Mouse (Mus musculus): Measurements from ENCODE around the gene Dnajb4. TPM values are rescaled to one million over a fixed set of nuclear protein-coding genes. Genes with fewer than 3 reads are reported as not detected.

Gene Dnajb4
- total and polyA plus RNA-seq, 3 experiments = 10.7 to 14.6 TPM; not detected in 1

DNA sequence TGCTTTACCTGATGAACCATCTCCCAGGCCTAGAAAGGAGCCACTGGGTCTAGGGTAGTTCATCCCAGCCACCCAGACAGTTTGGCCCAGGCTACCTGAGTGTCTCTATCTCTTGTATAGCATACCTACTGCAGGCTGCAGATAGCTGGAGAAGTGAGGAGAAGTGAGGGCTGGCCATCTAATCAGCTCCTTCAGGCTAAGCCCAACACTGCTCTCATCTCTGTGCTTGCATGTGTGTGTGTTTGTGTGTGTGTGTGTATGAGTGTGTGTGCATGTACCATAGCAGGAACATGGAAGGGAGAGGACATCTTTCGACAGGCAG lies 57.7 kb downstream of the Dnajb4 start (continued):
- TF ChIP-seq MYB (IDR thresholded peaks at IDR 0.05; ENCODE audit: low read depth, low read length) (0 out of 2 replicates have a peak, but pooled peaks have one; percentile 33), KAT2A (conservative IDR thresholded peaks at IDR 0.05; ENCODE audit: low read depth, low read length) (no peak), NELFE (IDR thresholded peaks at IDR 0.05; ENCODE audit: low read depth, low read length) (no peak), USF2 (IDR thresholded peaks at IDR 0.05; ENCODE audit: borderline replicate concordance in 1 of 2, insufficient read depth in 1 of 2, low read depth in 1 of 2, low read length in 2 of 2) (no peak), MXI1 (IDR thresholded peaks at IDR 0.05; ENCODE audit: low read depth, low read length) (peak; percentile 42; the same call in 1 of the 2 replicates), UBTF (IDR thresholded peaks at IDR 0.05; ENCODE audit: borderline replicate concordance, insufficient read depth, low read depth, low read length) (no peak), TAL1 (IDR thresholded peaks at IDR 0.05; ENCODE audit: low read length) (peak; percentile 90), BHLHE40 (IDR thresholded peaks at IDR 0.05; ENCODE audit: borderline replicate concordance, low read depth, low read length) (no peak), ZMIZ1 (IDR thresholded peaks at IDR 0.05; ENCODE audit: low read depth, low read length) (no peak)

DNA sequence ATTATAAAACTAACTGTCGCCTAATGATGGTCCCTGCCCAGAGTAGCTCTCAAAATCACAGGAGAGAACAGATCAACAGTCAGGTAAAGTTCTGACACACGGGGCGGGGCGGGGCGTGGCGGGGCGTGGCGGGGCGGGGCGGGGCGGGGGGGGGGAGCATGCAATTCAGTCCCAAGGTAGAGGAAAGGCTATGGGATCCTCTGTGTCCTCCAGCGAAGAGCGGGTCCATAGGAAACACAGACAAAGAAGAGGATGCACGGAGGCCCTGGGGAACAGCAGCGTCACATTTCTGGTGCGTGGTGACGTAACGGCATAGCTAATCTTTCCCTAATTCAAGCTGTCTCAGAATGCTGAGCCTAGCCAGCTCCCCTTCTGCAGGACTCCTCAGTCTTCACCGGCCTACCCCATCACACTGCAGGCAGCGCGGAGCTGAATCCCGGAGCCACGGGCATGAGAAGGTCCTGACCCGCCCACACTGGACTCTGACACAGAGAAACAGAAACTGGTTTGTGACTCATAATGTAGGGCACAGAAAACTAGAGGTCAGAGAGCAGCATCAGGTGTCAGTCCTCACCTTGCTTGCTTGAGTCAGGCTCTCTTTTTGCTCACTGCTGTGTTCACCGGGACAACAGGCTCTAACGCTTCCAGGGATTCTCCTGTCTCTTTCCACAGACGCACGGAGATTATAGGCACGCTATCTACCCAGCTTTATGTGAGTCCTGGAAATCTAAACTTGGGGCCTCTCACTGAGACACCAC lies 58.2 kb downstream of the Dnajb4 start:
- Histone ChIP-seq H3K27ac (ENCODE audit: control insufficient read depth, low read depth, low read length) (no peak overlapping the region), H3K36me3 (ENCODE audit: control insufficient read depth in 1 of 2, insufficient read depth in 2 of 2, low read length in 2 of 2) (peaks cover 0 to 4% of the 10 kb centered on the region in 2 experiments; a peak in 2 of 4 replicates), H3K4me1 (ENCODE audit: control insufficient read depth in 1 of 2, insufficient read depth in 2 of 2, low read length in 2 of 2) (peaks cover 0 to 21% of the 10 kb centered on the region in 2 experiments; a peak in 2 of 4 replicates), H3K4me3 (ENCODE audit: control insufficient read depth in 1 of 2, insufficient read depth in 1 of 2, low read depth in 2 of 2, low read length in 2 of 2) (peak overlapping the region; percentile 75 to 93), H3K79me2 (ENCODE audit: control insufficient read depth, insufficient read depth, low read length, poor library complexity) (no peaks in the 10 kb centered on the region), H3K27me3 (ENCODE audit: control insufficient read depth in 1 of 2, insufficient read depth in 2 of 2, low read length in 2 of 2) (no peaks in the 10 kb centered on the region), H3K9me3 (replicated peaks; ENCODE audit: insufficient read depth, low read length) (no peaks in the 10 kb centered on the region), H3K9ac (ENCODE audit: control insufficient read depth, low read depth, low read length, poor library complexity, severe bottlenecking) (peak overlapping the region; percentile 54)
- TF ChIP-seq MXI1 (IDR thresholded peaks at IDR 0.05; ENCODE audit: low read depth, low read length) (no peak), POLR2A (IDR thresholded peaks at IDR 0.05; ENCODE audit: control insufficient read depth in 1 of 2, insufficient read depth in 1 of 2, low read depth in 1 of 2, low read length in 2 of 2, poor library complexity in 1 of 2) (no peak), CTCF (IDR thresholded peaks at IDR 0.05 in 2 of 3, conservative IDR thresholded peaks at IDR 0.05 in 1 of 3; ENCODE audit: control insufficient read depth in 1 of 3, insufficient read depth in 1 of 3, low read depth in 2 of 3, low read length in 3 of 3, poor library complexity in 1 of 3, severe bottlenecking in 1 of 3) (no peak), BHLHE40 (IDR thresholded peaks at IDR 0.05; ENCODE audit: borderline replicate concordance, low read depth, low read length) (no peak), KAT2A (conservative IDR thresholded peaks at IDR 0.05; ENCODE audit: low read depth, low read length) (no peak), SIN3A (IDR thresholded peaks at IDR 0.05; ENCODE audit: low read length) (no peak), MAFK (IDR thresholded peaks at IDR 0.05; ENCODE audit: borderline replicate concordance, low read depth, low read length) (no peak), SMC3 (IDR thresholded peaks at IDR 0.05; ENCODE audit: low read depth, low read length) (no peak), NELFE (IDR thresholded peaks at IDR 0.05; ENCODE audit: low read depth, low read length) (no peak), TCF12 (IDR thresholded peaks at IDR 0.05; ENCODE audit: low read depth, low read length) (no peak), GABPA (IDR thresholded peaks at IDR 0.05; ENCODE audit: low read depth, low read length) (no peak), ZMIZ1 (IDR thresholded peaks at IDR 0.05; ENCODE audit: low read depth, low read length) (no peak), MAZ (IDR thresholded peaks at IDR 0.05; ENCODE audit: low read depth, low read length) (no peak), ETS1 (IDR thresholded peaks at IDR 0.05; ENCODE audit: low read depth, low read length) (no peak), NRF1 (IDR thresholded peaks at IDR 0.05; ENCODE audit: insufficient read depth, low read depth, low read length, poor library complexity, severe bottlenecking) (no peak), USF1 (IDR thresholded peaks at IDR 0.05; ENCODE audit: low read depth, low read length) (no peak), POLR2AphosphoS2 (IDR thresholded peaks at IDR 0.05; ENCODE audit: low read length) (no peak), MYC (IDR thresholded peaks at IDR 0.05; ENCODE audit: low read depth, low read length) (no peak), GATA1 (IDR thresholded peaks at IDR 0.05; ENCODE audit: low read depth, low read length) (no peak)
- peak; percentile 67 for DNase-seq (ENCODE audit: low read depth, low spot score)
